Mouse (Mus musculus) cortical plate, adult 2 months (tissue): ENCODE results near the gene Tesc. TPM values are rescaled to one million over a fixed set of nuclear protein-coding genes. Genes with fewer than 3 reads are reported as not detected.

Experiments
- H3K27ac ChIP-seq: fragments of 200-500 bp; 2 replicates; pipeline ENCODE4 v1.5.1; 2012; ENCODE audit warnings: low read length, control low read depth, inconsistent platforms; ENCODE audit not compliant: insufficient read depth
- H3K4me1 ChIP-seq: fragments of 200-500 bp; 2 replicates; pipeline ENCODE4 v1.6.1; 2011; ENCODE audit warnings: low read length; ENCODE audit not compliant: control insufficient read depth, insufficient read depth
- H3K4me3 ChIP-seq: fragments of 200-500 bp; 2 replicates; pipeline ENCODE4 v1.5.1; 2011; ENCODE audit warnings: mild to moderate bottlenecking, low read length, control low read depth; ENCODE audit not compliant: insufficient read depth
- CTCF ChIP-seq: fragments of 200-500 bp; IDR thresholded peaks from 2 replicates; pipeline ENCODE4 v1.5.1; 2011; ENCODE audit warnings: mild to moderate bottlenecking, control low read depth, low read length; ENCODE audit not compliant: insufficient read depth; ENCODE audit errors: extremely low read depth
- POLR2A ChIP-seq: fragments of 200-500 bp; IDR thresholded peaks from 2 replicates; pipeline ENCODE4 v1.6.1; 2011; ENCODE audit warnings: mild to moderate bottlenecking, low read length, control low read depth; ENCODE audit not compliant: insufficient read depth; ENCODE audit errors: extremely low read depth
- polyA plus RNA-seq: library from polyadenylated mRNA; depleted of rRNA; stranded (reverse); fragments of >200 nt; gene quantifications from 2 replicates; pipeline ENCODE4 v1.2.3, GENCODE M21; 2012; rRNA removed

Gene Tesc
- polyA plus RNA-seq, 1 experiment: 54.6 TPM

DNA sequence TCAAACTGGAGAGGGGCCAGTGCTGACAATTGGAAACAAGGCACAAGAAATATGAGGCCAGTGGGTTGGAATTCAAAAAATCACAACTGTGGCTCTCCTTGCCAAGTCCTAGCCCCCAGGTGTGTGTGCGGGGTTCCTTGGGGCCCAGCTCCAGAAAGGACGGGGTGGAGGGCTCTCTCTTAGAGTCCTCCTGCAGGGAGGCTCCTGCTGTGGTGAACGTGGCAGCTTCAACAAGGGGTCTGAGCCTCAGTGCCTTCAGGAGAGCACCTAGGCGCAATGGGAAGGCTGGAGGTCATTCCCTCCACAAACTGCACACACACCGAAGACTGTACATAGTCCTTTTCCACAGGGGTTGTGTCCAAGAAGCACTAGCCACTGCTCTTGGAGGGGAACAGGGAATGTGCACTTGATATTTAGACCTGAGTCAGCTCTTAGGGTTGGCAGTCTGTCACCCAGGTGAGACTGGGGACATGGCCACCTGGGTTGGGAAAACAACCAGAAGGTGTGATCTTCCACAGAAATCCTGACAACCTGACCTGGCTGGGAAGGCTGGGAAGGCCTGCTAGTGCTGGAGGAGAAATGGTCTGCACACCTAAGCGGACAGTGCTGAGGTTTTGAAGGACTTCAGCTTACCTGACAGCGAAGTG is 81.4 kb downstream of the Tesc start:
- H3K4me1 ChIP-seq: peaks cover 27% of the 10 kb centered on the region
- H3K4me3 ChIP-seq: no peak overlapping the region
- TF ChIP-seq CTCF (no peak), POLR2A (no peak)
- H3K27ac ChIP-seq: no peak overlapping the region

Other genes starting within 250 kb of the Tesc start
- gene Nos1, start 246.7 kb upstream of the Tesc start, polyA plus RNA-seq: 8.3 and 8.8 TPM in 2 replicates
- 90.4 and 92.1 TPM in 2 replicates for gene Fbxo21, start 51.0 kb upstream of the Tesc start, polyA plus RNA-seq
- 31.8 and 31.9 TPM in 2 replicates for gene Fbxw8, start 127.7 kb downstream of the Tesc start, polyA plus RNA-seq
- 15.5 and 16.9 TPM in 2 replicates for gene Hrk, start 136.9 kb downstream of the Tesc start, polyA plus RNA-seq
- gene Rnft2, start 217.4 kb downstream of the Tesc start, polyA plus RNA-seq: 61.3 and 61.6 TPM in 2 replicates
- gene 2410131K14Rik, start 217.5 kb downstream of the Tesc start, polyA plus RNA-seq: 13.6 and 15.0 TPM in 2 replicates